Mouse (Mus musculus) WW6 (cell line): Measurements from ENCODE around the gene Dlg2.
A peak's percentile ranks its signal among the peaks of the same experiment; 100 is the strongest.

Experiments used
- DNase-seq: peaks from one replicate; pipeline ENCODE4 v3.0.0-alpha.2; 2013; ENCODE audit warnings: low read depth, low spot score

Gene Dlg2

GRCm38 (mm10) chr7:92048876-92049275 is 1572.4 kb downstream of the Dlg2 start:
- DNase-seq, result no peak

GRCm38 (mm10) chr7:92066851-92067250 is 1590.4 kb downstream of the Dlg2 start:
- no peak for DNase-seq

GRCm38 (mm10) chr7:92087429-92087828 is 1611.0 kb downstream of the Dlg2 start:
- no peak for DNase-seq

GRCm38 (mm10) chr7:92093860-92094259 is 1617.4 kb downstream of the Dlg2 start:
- DNase-seq, result peak; percentile 16

DNA sequence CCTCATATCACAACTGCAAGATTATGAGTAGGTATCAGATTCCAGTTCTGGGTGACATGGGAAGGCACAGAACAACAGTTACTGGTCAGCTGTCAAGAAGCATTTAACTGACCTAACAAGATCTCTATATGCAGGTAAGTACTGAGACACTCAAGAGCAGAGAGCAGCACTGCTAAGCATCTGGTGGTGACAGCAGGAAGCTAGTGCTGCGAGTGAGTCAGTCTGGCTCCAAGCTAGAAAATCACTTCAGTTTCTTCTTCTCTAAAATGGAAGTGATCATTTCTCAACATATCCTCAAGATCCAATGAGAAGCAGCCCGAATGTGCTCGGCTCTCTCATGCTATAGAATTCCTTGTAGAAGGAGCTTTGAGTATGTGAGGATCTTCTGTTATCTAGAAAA is 1618.7 kb downstream of the Dlg2 start:
- no peak for DNase-seq

GRCm38 (mm10) chr7:92100847-92101246 is 1624.4 kb downstream of the Dlg2 start:
- no peak for DNase-seq

- DNase-seq, result peak; percentile 5
Measured at GRCm38 (mm10) chr7:92102892-92103543, 1626.5 kb downstream of the Dlg2 start.

GRCm38 (mm10) chr7:92105477-92105876 is 1629.0 kb downstream of the Dlg2 start:
- no peak for DNase-seq

DNA sequence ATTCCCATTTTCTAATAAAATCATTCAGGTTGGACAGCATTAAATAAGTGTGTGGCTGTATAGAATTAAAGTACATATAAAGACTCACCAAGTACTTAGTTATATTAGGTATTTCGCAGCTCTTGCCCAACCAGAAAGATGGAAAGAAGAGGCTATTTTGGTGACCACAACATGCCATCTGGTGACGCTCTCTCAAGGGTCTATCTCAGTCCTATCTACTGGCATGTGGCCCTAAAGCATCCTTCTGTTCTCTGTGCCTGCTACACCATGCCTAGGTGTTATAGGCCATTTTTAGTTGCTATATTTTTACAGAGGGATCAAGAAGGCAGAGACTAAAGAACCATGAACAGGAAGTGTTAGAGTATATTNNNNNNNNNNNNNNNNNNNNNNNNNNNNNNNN is 1629.5 kb downstream of the Dlg2 start:
- DNase-seq, result no peak

GRCm38 (mm10) chr7:92113065-92113464 is 1636.6 kb downstream of the Dlg2 start:
- DNase-seq, result no peak

DNA sequence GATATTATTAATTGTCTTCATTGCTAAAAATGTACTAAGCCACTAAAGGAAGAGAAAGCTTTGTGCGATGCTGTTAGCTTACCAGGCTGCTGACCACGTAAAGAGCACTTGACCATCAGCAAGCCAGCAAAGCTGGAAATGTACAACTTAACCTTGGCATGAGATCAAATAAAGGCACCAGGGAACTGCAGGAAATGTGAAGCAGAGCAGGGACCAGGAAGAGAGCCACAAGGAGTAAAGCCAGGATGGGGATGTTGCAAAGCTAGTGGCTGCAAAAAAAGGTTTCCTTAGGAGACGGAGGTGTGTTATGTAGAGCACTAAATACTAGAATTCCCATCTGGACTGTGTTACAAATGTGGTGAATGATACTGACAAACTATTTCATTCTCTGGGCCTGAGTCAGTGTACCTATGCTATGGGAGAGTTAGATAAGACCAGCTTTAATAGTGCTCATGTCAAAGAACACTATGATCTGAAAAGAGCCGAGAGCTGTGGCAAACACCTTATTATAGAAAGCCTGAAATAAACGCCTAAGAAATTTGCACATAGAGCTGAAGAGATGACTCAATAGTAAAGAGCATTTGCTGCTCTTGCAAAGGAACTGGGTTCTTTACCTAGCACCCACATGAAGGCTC is 1638.9 kb downstream of the Dlg2 start:
- DNase-seq, result no peak

GRCm38 (mm10) chr7:92123276-92123675 is 1646.8 kb downstream of the Dlg2 start:
- DNase-seq, result no peak

DNA sequence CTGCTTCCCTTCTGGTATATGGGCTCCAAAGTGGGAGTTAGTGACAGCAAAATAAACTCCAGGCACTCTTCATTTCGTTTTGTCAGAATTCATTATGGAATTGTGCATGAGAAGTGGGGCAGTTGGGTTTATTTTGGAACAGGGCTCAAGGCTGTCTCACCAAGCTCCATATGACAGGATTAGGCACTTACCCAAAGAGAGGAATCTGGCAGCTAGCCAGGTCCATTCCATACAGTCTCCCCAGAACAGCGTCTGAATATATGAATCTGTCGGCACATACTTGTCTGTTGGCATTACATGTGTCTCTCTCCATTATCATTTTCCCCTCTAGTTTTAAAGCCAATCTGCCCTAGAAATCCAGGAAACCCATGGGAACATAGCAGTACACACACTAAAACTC is 1649.4 kb downstream of the Dlg2 start:
- DNase-seq, result no peak

DNA sequence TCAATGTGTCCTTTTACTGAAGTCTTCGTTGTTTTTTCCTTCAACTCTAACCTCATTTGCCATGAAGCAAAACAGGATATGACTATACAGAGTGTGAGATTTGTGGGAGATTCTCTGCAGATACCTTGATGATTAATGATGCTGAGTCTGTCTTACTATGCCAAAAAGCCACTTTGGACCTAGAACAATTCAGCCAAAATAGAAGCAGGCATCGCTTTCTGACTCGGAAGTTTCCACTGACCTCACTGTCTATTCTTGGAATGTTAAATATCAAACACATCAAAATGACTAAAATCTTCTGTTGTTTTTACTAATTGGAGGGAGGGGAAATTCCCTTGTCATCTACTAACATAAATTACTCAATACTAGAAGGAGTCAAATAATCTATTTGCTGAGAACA is 1657.8 kb downstream of the Dlg2 start:
- DNase-seq, result no peak

GRCm38 (mm10) chr7:92135624-92136023 is 1659.2 kb downstream of the Dlg2 start:
- no peak for DNase-seq

- no peak for DNase-seq
Measured at GRCm38 (mm10) chr7:92140051-92140817, 1663.8 kb downstream of the Dlg2 start.

GRCm38 (mm10) chr7:92147499-92147898 is 1671.0 kb downstream of the Dlg2 start:
- DNase-seq, result no peak

GRCm38 (mm10) chr7:92150768-92151167 is 1674.3 kb downstream of the Dlg2 start:
- DNase-seq, result no peak

GRCm38 (mm10) chr7:92154603-92155002 is 1678.1 kb downstream of the Dlg2 start:
- no peak for DNase-seq

DNA sequence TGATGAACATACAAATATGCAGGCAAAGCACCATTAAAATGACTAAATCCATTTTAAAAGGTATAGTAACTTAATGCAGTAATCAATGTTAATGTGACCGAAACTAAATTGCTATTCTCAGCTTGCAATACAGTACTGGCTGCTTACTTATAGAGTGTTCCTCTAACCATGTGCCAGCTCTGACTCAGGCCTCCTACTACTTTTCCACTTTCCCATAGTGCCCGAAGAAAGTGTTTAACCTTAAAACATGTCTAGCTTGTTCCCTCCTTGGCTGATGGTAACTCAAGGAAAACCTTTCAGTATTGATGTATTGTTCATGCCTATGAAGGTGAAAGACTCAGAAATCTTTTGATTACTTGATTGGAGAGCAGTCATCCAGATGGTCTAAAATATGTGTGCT is 1686.7 kb downstream of the Dlg2 start:
- DNase-seq, result no peak

DNA sequence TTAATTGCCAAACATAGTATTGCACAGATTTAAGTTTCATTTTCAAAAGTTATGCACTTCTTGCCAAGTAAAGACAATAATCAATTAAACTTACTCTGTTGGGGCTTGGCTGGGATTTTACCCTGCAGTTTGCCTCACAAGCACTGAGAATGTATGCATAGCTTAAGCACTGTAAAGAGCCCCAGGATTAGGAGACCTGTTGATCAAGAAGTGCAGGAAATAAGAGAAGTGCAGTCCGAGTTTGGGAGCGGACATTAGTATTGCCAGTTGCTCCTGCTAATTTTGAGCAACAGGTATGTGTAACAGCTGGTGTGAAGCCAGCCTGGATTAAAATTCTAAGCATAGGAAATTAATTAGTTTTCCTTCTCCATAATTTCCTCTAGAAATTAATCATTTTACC is 1687.8 kb downstream of the Dlg2 start:
- no peak for DNase-seq

DNA sequence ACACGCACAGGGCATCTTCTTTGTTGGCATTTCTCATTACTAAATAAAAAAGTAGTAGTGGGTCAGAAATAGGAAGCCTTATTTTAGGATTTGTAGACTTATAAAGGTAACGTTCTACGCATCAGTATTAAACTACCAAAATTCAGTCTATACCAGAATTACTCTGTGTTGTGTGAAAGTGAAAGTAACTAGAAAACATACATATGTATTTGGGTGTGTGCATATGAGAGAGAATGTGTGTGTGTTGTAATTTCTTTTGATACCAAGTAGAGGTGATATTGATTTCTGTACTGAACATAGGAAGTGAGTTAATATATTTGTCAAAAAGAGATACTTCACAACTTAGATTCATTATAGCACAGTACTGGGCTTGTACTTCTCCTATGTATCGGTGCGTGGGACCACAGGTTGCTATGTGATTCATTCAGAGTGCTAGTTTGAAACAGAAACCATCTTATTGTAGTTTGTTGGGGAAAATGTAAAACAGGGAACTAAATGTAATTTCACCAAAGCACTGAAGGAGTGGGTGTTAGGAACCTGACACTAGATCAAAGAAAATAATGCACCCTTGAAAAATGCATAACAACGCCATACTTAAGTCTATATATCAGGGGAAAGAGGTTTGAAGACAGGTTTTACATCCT is 1688.5 kb downstream of the Dlg2 start:
- DNase-seq, result no peak
